Mouse (Mus musculus): ENCODE measurements around the gene Vwa3a.

DNA sequence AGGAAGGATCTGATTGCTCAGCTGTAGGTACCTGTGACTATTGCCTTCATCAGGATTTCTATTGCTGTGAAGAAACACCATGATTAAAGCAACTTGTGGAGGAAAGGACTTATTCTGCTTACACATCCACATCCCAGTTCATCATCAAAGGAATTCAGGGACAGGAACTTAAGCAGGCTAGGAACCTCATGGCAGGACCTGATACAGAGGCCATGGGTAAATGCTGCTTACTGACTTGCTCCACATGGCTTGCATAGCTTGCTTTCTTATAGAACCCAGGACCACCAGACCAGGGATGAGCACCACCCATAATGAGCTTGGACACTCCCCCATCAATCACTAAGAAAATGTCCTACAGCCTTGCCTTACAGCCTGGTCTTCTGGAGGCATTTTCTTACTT lies 9.4 kb downstream of the Vwa3a start:
- TF ChIP-seq CTCF (IDR thresholded peaks at IDR 0.05; ENCODE audit: low read depth) (no peak), EP300 (optimal IDR thresholded peaks at IDR 0.05) (no peak)

Measured in stomach, postnatal 0 days (tissue).